Mouse (Mus musculus) neural tube, embryonic 12.5 days (tissue): Measurements from ENCODE around the gene Trappc2l. TPM values are rescaled to one million over a fixed set of nuclear protein-coding genes. Genes with fewer than 3 reads are reported as not detected.

Source experiments
- ATAC-seq: fragments of 200-750 bp; cut with Nextera tagmentation; 2 replicates; pipeline ENCODE4 v1.8.0; 2017; ENCODE audit warnings: low read depth, mild to moderate bottlenecking, moderate TSS enrichment, moderate library complexity; ENCODE audit not compliant: low FRiP score
- H3K27ac ChIP-seq: fragments of 300-500 bp; sonication (generic); 2 replicates; pipeline ENCODE4 v1.5.1; 2016
- H3K27me3 ChIP-seq: fragments of 300-500 bp; sonication (generic); replicated peaks from 2 replicates; pipeline ENCODE4 v1.6.1; 2016; ENCODE audit warnings: mild to moderate bottlenecking
- H3K36me3 ChIP-seq: fragments of 300-500 bp; sonication (generic); 2 replicates; pipeline ENCODE4 v1.6.1; 2016; ENCODE audit warnings: mild to moderate bottlenecking
- H3K4me1 ChIP-seq: fragments of 300-500 bp; sonication (generic); 2 replicates; pipeline ENCODE4 v1.6.1; 2016
- H3K4me2 ChIP-seq: fragments of 300-500 bp; sonication (generic); replicated peaks from 2 replicates; pipeline ENCODE4 v1.6.1; 2016; ENCODE audit warnings: mild to moderate bottlenecking
- H3K4me3 ChIP-seq: fragments of 300-500 bp; sonication (generic); 2 replicates; pipeline ENCODE4 v1.5.1; 2016
- H3K9ac ChIP-seq: fragments of 300-500 bp; sonication (generic); 2 replicates; pipeline ENCODE4 v1.6.1; 2016; ENCODE audit warnings: mild to moderate bottlenecking
- H3K9me3 ChIP-seq: fragments of 300-500 bp; sonication (generic); 2 replicates; pipeline ENCODE4 v1.6.1; 2016; ENCODE audit warnings: mild to moderate bottlenecking
- WGBS: fragments of 180-500 bp; shearing (Covaris S2); methylation state at CpG from one replicate; pipeline ENCODE4 v1.1.7; 2016; 5-methylcytosine and 5-hydroxymethylcytosine counted together
- polyA plus RNA-seq: library from polyadenylated mRNA; unstranded; fragments of >200 nt; fragmentation: Nextera tagmentation; extraction: Ambion mirVana; gene quantifications from 2 replicates; pipeline ENCODE4 v1.2.1, GENCODE M21; 2016

Trappc2l gene
- polyA plus RNA-seq, 1 experiment from 2014 or later = 69.7 TPM

GRCm38 (mm10) chr8:122586171-122586570, 25.3 kb upstream of the Trappc2l start:
- H3K4me3 ChIP-seq = no peak overlapping the region
- H3K4me1 ChIP-seq = peaks cover 7% of the 10 kb centered on the region; the same call in 1 of the 2 replicates
- H3K9ac ChIP-seq = no peak overlapping the region
- H3K27me3 ChIP-seq = no peaks in the 10 kb centered on the region
- no peak overlapping the region for H3K27ac ChIP-seq
- no peaks in the 10 kb centered on the region for H3K36me3 ChIP-seq
- no peak for ATAC-seq
- H3K9me3 ChIP-seq = no peaks in the 10 kb centered on the region
- H3K4me2 ChIP-seq = no peak overlapping the region
- 55% methylated on average over 7 of the region's 7 CpGs for WGBS

- H3K36me3 ChIP-seq = no peaks in the 10 kb centered on the region
- no peaks in the 10 kb centered on the region for H3K27me3 ChIP-seq
- H3K4me2 ChIP-seq = no peak overlapping the region
- ATAC-seq = no peak
- no peak overlapping the region for H3K9ac ChIP-seq
- H3K4me1 ChIP-seq = peaks cover 7% of the 10 kb centered on the region; the same call in 1 of the 2 replicates
- H3K27ac ChIP-seq = no peak overlapping the region
- H3K9me3 ChIP-seq = no peaks in the 10 kb centered on the region
- WGBS = 83% methylated on average over 10 of the region's 10 CpGs
- no peak overlapping the region for H3K4me3 ChIP-seq
Observed at GRCm38 (mm10) chr8:122586749-122587148, 24.7 kb upstream of the Trappc2l start.

- Histone ChIP-seq H3K9me3 (no peaks in the 10 kb centered on the region), H3K4me1 (peaks cover 7% of the 10 kb centered on the region; the same call in 1 of the 2 replicates), H3K36me3 (no peaks in the 10 kb centered on the region), H3K27ac (no peak overlapping the region), H3K4me3 (no peak overlapping the region), H3K27me3 (no peaks in the 10 kb centered on the region), H3K4me2 (no peak overlapping the region), H3K9ac (no peak overlapping the region)
- ATAC-seq = no peak
- WGBS = 70% methylated on average over 12 of the region's 12 CpGs
Observed at GRCm38 (mm10) chr8:122593240-122593639, 18.2 kb upstream of the Trappc2l start.

GRCm38 (mm10) chr8:122593783-122594507, 17.5 kb upstream of the Trappc2l start:
- no peak overlapping the region for H3K4me3 ChIP-seq
- no peaks in the 10 kb centered on the region for H3K27me3 ChIP-seq
- peaks cover 7% of the 10 kb centered on the region; the same call in 1 of the 2 replicates for H3K4me1 ChIP-seq
- no peak overlapping the region for H3K4me2 ChIP-seq
- ATAC-seq = no peak
- no peak overlapping the region for H3K27ac ChIP-seq
- no peaks in the 10 kb centered on the region for H3K9me3 ChIP-seq
- WGBS = 84% methylated on average over 19 of the region's 19 CpGs
- no peak overlapping the region for H3K9ac ChIP-seq
- peaks cover 4% of the 10 kb centered on the region; the same call in 1 of the 2 replicates for H3K36me3 ChIP-seq

GRCm38 (mm10) chr8:122596031-122596430, 15.4 kb upstream of the Trappc2l start:
- no peak for ATAC-seq
- Histone ChIP-seq H3K4me2 (no peak overlapping the region), H3K9ac (no peak overlapping the region), H3K36me3 (peaks cover 6% of the 10 kb centered on the region; the same call in 1 of the 2 replicates), H3K27me3 (no peaks in the 10 kb centered on the region), H3K9me3 (no peaks in the 10 kb centered on the region), H3K4me1 (peaks cover 7% of the 10 kb centered on the region; the same call in 1 of the 2 replicates), H3K27ac (no peak overlapping the region), H3K4me3 (no peak overlapping the region)
- WGBS = 57% methylated on average over 4 of the region's 4 CpGs

DNA sequence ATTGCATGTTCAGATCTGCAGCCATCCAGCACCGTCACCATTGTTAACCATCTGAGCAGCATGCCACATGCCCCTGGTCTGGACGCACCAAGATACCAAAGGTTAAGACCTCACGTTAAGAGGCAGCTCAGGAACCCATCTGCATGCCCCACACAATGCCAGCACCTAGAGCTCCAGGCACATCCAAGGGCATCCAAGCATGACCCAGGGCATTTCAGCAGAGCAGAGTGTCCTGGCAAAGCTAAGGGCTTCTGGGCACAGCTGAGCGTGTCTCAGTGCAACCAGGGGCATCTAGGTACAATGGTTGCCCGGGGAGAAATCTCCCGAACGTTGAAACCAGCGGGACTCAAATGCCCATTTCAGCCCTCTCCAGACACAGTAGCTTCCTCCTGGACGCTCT, 10.8 kb upstream of the Trappc2l start:
- Histone ChIP-seq H3K9me3 (no peaks in the 10 kb centered on the region), H3K27me3 (no peaks in the 10 kb centered on the region), H3K4me3 (no peak overlapping the region), H3K4me2 (no peak overlapping the region), H3K27ac (no peak overlapping the region), H3K4me1 (no peaks in the 10 kb centered on the region), H3K36me3 (peaks cover 6% of the 10 kb centered on the region; the same call in 1 of the 2 replicates), H3K9ac (no peak overlapping the region)
- WGBS = 89% methylated on average over 9 of the region's 9 CpGs
- no peak for ATAC-seq

DNA sequence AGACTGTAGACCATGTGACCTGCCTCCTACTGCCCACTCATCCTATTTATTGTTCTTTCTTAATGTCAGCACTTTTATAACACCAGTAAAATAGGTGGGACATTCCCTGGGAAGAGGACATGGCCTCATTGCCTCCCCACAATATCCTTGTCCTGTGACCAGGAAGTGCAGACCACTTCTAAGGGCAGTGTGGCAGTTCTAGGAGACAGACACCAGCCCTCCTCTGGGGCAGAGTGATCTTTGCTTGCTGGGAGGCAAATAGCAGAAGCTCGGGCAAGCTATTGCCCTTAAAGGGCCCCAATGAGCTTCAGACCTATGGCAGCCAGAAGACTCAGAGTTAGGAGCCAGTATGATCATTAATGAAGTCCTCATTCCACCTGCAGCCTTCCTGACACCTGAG, 6.8 kb upstream of the Trappc2l start:
- H3K27me3 ChIP-seq = no peaks in the 10 kb centered on the region
- no peak for ATAC-seq
- no peak overlapping the region for H3K4me3 ChIP-seq
- H3K4me1 ChIP-seq = no peaks in the 10 kb centered on the region
- no peaks in the 10 kb centered on the region for H3K9me3 ChIP-seq
- H3K27ac ChIP-seq = no peak overlapping the region
- H3K9ac ChIP-seq = no peak overlapping the region
- H3K4me2 ChIP-seq = no peak overlapping the region
- WGBS = 34% methylated on average over 1 of the region's 1 CpGs
- no peaks in the 10 kb centered on the region for H3K36me3 ChIP-seq

DNA sequence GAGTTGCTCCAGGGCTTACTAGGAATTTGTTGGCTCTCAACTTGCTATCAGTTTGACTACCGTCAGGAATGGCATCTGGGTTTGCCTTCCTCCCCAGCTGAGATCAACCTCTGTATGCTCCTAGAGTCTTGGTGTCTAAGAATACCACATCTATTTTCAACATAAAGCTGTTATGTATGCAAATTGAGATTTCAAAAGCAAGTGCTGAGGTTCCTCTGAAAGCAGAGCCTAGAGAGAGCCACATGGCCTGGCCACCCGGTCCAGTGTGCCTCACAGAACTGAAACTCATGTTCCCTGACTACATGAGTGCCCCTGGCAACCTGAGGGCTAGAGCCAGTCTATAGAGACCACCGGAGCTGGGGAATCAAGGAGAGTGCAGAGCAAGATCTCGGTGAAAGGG, 6.1 kb upstream of the Trappc2l start:
- Histone ChIP-seq H3K27me3 (no peaks in the 10 kb centered on the region), H3K36me3 (no peaks in the 10 kb centered on the region), H3K4me3 (no peak overlapping the region), H3K4me2 (no peak overlapping the region), H3K9ac (no peak overlapping the region), H3K9me3 (no peaks in the 10 kb centered on the region), H3K4me1 (peaks cover under 1% of the 10 kb centered on the region; the same call in 1 of the 2 replicates), H3K27ac (no peak overlapping the region)
- WGBS = 80% methylated on average over 4 of the region's 4 CpGs
- no peak for ATAC-seq

DNA sequence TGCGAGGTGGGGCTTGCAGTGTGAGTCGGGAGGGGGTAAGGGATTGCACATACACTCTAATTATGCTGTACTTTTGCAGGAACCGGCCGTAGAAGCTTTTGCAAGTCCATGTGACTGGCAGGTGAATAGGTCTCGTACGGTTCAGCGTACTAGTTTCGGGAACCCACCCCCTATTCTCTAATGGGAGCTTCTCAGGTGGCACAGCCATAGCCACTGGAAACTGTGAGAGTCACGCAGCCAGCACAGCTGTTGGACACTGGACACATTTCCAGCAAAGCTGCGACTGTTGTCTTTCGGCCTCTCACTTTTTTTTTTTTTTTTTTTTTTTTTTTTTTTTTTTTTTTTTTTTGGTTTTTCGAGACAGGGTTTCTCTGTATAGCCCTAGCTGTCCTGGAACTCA, 4.6 kb upstream of the Trappc2l start:
- Histone ChIP-seq H3K9ac (no peak overlapping the region), H3K4me3 (no peak overlapping the region), H3K9me3 (no peaks in the 10 kb centered on the region), H3K4me1 (peaks cover 11% of the 10 kb centered on the region), H3K36me3 (no peaks in the 10 kb centered on the region), H3K27me3 (no peaks in the 10 kb centered on the region), H3K27ac (no peak overlapping the region), H3K4me2 (no peak overlapping the region)
- no peak for ATAC-seq
- 87% methylated on average over 11 of the region's 12 CpGs for WGBS

GRCm38 (mm10) chr8:122610209-122610608, 1.2 kb upstream of the Trappc2l start:
- Histone ChIP-seq H3K4me3 (no peak overlapping the region), H3K9ac (no peak overlapping the region), H3K27ac (no peak overlapping the region)

GRCm38 (mm10) chr8:122610612-122611277, 695 bp upstream of the Trappc2l start:
- WGBS = 3% methylated on average over 20 of the region's 20 CpGs
- H3K4me2 ChIP-seq = peak overlapping the region; percentile 91
- peaks cover 23% of the 10 kb centered on the region for H3K4me1 ChIP-seq
- H3K36me3 ChIP-seq = no peaks in the 10 kb centered on the region; the same call in 1 of the 2 replicates
- H3K9ac ChIP-seq = peak overlapping the region; percentile 61
- H3K9me3 ChIP-seq = no peaks in the 10 kb centered on the region
- ATAC-seq = peak; percentile 8
- no peaks in the 10 kb centered on the region for H3K27me3 ChIP-seq
- H3K27ac ChIP-seq = peak overlapping the region; percentile 64
- H3K4me3 ChIP-seq = peak overlapping the region; percentile 72

More at GRCm38 (mm10) chr8:122610209-122610608, 1.2 kb upstream of the Trappc2l start:
- no peak for ATAC-seq
- H3K9me3 ChIP-seq = no peaks in the 10 kb centered on the region
- H3K36me3 ChIP-seq = no peaks in the 10 kb centered on the region; the same call in 1 of the 2 replicates
- H3K4me1 ChIP-seq = peaks cover 23% of the 10 kb centered on the region
- WGBS = 69% methylated on average over 4 of the region's 4 CpGs
- peak overlapping the region; percentile 91 for H3K4me2 ChIP-seq
- no peaks in the 10 kb centered on the region for H3K27me3 ChIP-seq

GRCm38 (mm10) chr8:122616181-122616905, 4.9 kb downstream of the Trappc2l start:
- no peak overlapping the region for H3K4me3 ChIP-seq
- ATAC-seq = no peak
- H3K9me3 ChIP-seq = no peaks in the 10 kb centered on the region
- H3K4me2 ChIP-seq = no peak overlapping the region
- H3K9ac ChIP-seq = 0 out of 2 replicates have a peak overlapping the region, but pooled peaks have one; percentile 21
- H3K4me1 ChIP-seq = peaks cover 32% of the 10 kb centered on the region
- no peak overlapping the region for H3K27ac ChIP-seq
- no peaks in the 10 kb centered on the region for H3K27me3 ChIP-seq
- H3K36me3 ChIP-seq = no peaks in the 10 kb centered on the region; the same call in 1 of the 2 replicates
- 75% methylated on average over 9 of the region's 9 CpGs for WGBS
